Mouse (Mus musculus) layer of hippocampus, adult 18-20 months (tissue): ENCODE results near the gene Dusp16. TPM values are rescaled to one million over a fixed set of nuclear protein-coding genes. Genes with fewer than 3 reads are reported as not detected.

Experiments used
- total RNA-seq, 2 experiments: library from RNA; stranded (reverse); gene quantifications; 2 replicates each; pipeline ENCODE4 v1.2.3; 2021

Dusp16 gene
- total RNA-seq, 2 experiments from 2014 or later = 8.8 to 9.4 TPM

Other genes starting within 250 kb of the Dusp16 start
- 10 to 100 TPM; 48.8 to 52.6 TPM for gene Lrp6, start 225.7 kb downstream of the Dusp16 start, total RNA-seq
- gene Mansc1, start 160.1 kb downstream of the Dusp16 start, total RNA-seq = 1 to 10 TPM; 8.2 to 8.8 TPM
- gene Borcs5, start 153.1 kb downstream of the Dusp16 start, total RNA-seq = 10 to 100 TPM; 38.1 to 43.7 TPM
- 10 to 100 TPM; 47.3 to 48.1 TPM for gene Crebl2, start 37.5 kb upstream of the Dusp16 start, total RNA-seq
- gene Gpr19, start 106.0 kb upstream of the Dusp16 start, total RNA-seq = 10 to 100 TPM; 26.2 to 28.1 TPM
- gene Cdkn1b, start 127.8 kb upstream of the Dusp16 start, total RNA-seq = 10 to 100 TPM; 46.0 to 48.2 TPM
- 1 to 10 TPM; 3.4 to 3.7 TPM for gene Apold1, start 189.1 kb upstream of the Dusp16 start, total RNA-seq
- gene Ddx47, start 219.0 kb upstream of the Dusp16 start, total RNA-seq = 10 to 100 TPM; 52.1 to 59.5 TPM